Mouse (Mus musculus) stomach, embryonic 16.5 days (tissue): Measurements from ENCODE around the gene Slc44a3. TPM values are rescaled to one million over a fixed set of nuclear protein-coding genes. Genes with fewer than 3 reads are reported as not detected.

Experiments
- polyA plus RNA-seq: library from polyadenylated mRNA; unstranded; fragments of >200 nt; fragmentation: Nextera tagmentation; extraction: Ambion mirVana; gene quantifications from 2 replicates; pipeline ENCODE4 v1.2.1, GENCODE M21; 2015

Gene Slc44a3
- polyA plus RNA-seq, 1 experiment from 2014 or later, result 41.5 TPM

Other genes with a start within 250 kb of the Slc44a3 start
- 1.9 and 2.3 TPM in 2 replicates for gene Tmem56, start 249.3 kb downstream of the Slc44a3 start, polyA plus RNA-seq
- gene Alg14, start 240.6 kb downstream of the Slc44a3 start, polyA plus RNA-seq, result 43.2 and 45.8 TPM in 2 replicates
- gene Cnn3, start 105.9 kb downstream of the Slc44a3 start, polyA plus RNA-seq, result 525 and 535 TPM in 2 replicates
- gene 4930432M17Rik, start 138.4 kb upstream of the Slc44a3 start, polyA plus RNA-seq, result not detected in 2 replicates
- gene F3, start 191.1 kb upstream of the Slc44a3 start, polyA plus RNA-seq, result 39.0 and 56.7 TPM in 2 replicates